In genomic region chr11:83963991-83964921, GRCm38 (mm10) we compare ENCODE assay signal across 8 mouse cellular contexts. TPM values are rescaled to one million over a fixed set of nuclear protein-coding genes. Genes with fewer than 3 reads are reported as not detected.
DNase-seq lines count a peak whose midpoint lies in the region; ATAC-seq and TF ChIP-seq lines count a peak whose summit lies in the region.

Gene Synrg (plus strand): TSS chr11:83964428.

- H3K79me2 ChIP-seq in heart, adult 2 months (replicated peaks; ENCODE audit: control insufficient read depth, insufficient read depth, low read length): no peaks in the 10 kb centered on the region

- no peak for TF ChIP-seq EP300 in heart, adult 2 months (IDR thresholded peaks at IDR 0.05; ENCODE audit: insufficient read depth, low read depth, low read length)

- peak within 1 kb of the TSS; percentile 16; the same call in 1 of the 2 replicates for H3K27ac ChIP-seq in embryonic facial prominence, embryonic 13.5 days
- peak within 1 kb of the TSS; percentile 81 for H3K27ac ChIP-seq in heart, adult 2 months
- H3K27ac ChIP-seq in limb, embryonic 13.5 days: no peak within 1 kb of the TSS
- peak within 1 kb of the TSS; percentile 93 for H3K27ac ChIP-seq in midbrain, embryonic 16.5 days (ENCODE audit: low read length)

- H3K27me3 ChIP-seq in embryonic facial prominence, embryonic 13.5 days: no peaks in the 10 kb centered on the region
- H3K27me3 ChIP-seq in heart, adult 2 months (ENCODE audit: control insufficient read depth, insufficient read depth, low read length): no peaks in the 10 kb centered on the region
- H3K27me3 ChIP-seq in limb, embryonic 13.5 days: no peaks in the 10 kb centered on the region
- no peaks in the 10 kb centered on the region for H3K27me3 ChIP-seq in midbrain, embryonic 16.5 days (ENCODE audit: control insufficient read depth, insufficient read depth, low read depth, low read length)

- peak; percentile 87 for ATAC-seq in embryonic facial prominence, embryonic 13.5 days (ENCODE audit: insufficient number of reproducible peaks, insufficient read depth, low FRiP score, low TSS enrichment, low read depth)
- peak; percentile 93 for ATAC-seq in limb, embryonic 13.5 days (ENCODE audit: low FRiP score, low read depth)
- peak; percentile 97 for ATAC-seq in midbrain, embryonic 16.5 days

- no peak for TF ChIP-seq CTCF in heart, adult 2 months (IDR thresholded peaks at IDR 0.05)

- DNase-seq in 3134 (ENCODE audit: extremely low read depth, insufficient read length, low spot score): peak; percentile 89
- DNase-seq in adrenal gland, postnatal 36 days: peak; percentile 95 to 99
- DNase-seq in heart, adult 2 months: peak; percentile 95
- DNase-seq in kidney, adult 8-10 months: peak; percentile 87 to 90
- DNase-seq in spleen, postnatal 10 days (ENCODE audit: low spot score in 2 of 2): peak; percentile 88 to 95

- intact Hi-C loops in heart, adult 2 months (cut with DNase I): loop anchor here (1.0 kb wide), 1 partner anchor 22 kb away; the partner anchor contains the start of gene Ddx52

- no peaks in the 10 kb centered on the region for H3K9me3 ChIP-seq in embryonic facial prominence, embryonic 13.5 days
- H3K9me3 ChIP-seq in limb, embryonic 13.5 days: no peaks in the 10 kb centered on the region
- H3K9me3 ChIP-seq in midbrain, embryonic 16.5 days (replicated peaks; ENCODE audit: control insufficient read depth, low read length, poor library complexity, severe bottlenecking): no peaks in the 10 kb centered on the region

- WGBS in embryonic facial prominence, embryonic 13.5 days: 2% methylated on average over 58 of the region's 76 CpGs
- WGBS in heart, adult 2 months: 2% methylated on average over 73 of the region's 76 CpGs
- 2% methylated on average over 52 of the region's 76 CpGs for WGBS in limb, embryonic 13.5 days
- WGBS in midbrain, embryonic 16.5 days: 2% methylated on average over 36 of the region's 76 CpGs

- peaks cover 11% of the 10 kb centered on the region; the same call in 1 of the 2 replicates for H3K4me1 ChIP-seq in embryonic facial prominence, embryonic 13.5 days
- peaks cover 2% of the 10 kb centered on the region for H3K4me1 ChIP-seq in heart, adult 2 months (ENCODE audit: control insufficient read depth, insufficient read depth, low read length)
- H3K4me1 ChIP-seq in limb, embryonic 13.5 days: no peaks in the 10 kb centered on the region
- H3K4me1 ChIP-seq in midbrain, embryonic 16.5 days (ENCODE audit: control insufficient read depth, insufficient read depth, low read length): peaks cover 24% of the 10 kb centered on the region

- peak; percentile 61 for TF ChIP-seq POLR2A in heart, adult 2 months (IDR thresholded peaks at IDR 0.05; ENCODE audit: insufficient read depth, low read depth, low read length)

- H3K4me3 ChIP-seq in embryonic facial prominence, embryonic 13.5 days: peak within 1 kb of the TSS; percentile 75
- peak within 1 kb of the TSS; percentile 86 for H3K4me3 ChIP-seq in heart, adult 2 months
- H3K4me3 ChIP-seq in limb, embryonic 13.5 days: peak within 1 kb of the TSS; percentile 71
- peak within 1 kb of the TSS; percentile 79 for H3K4me3 ChIP-seq in midbrain, embryonic 16.5 days (ENCODE audit: low read depth, low read length)

- H3K9ac ChIP-seq in embryonic facial prominence, embryonic 13.5 days: peak within 1 kb of the TSS; percentile 77
- peak within 1 kb of the TSS; percentile 93 for H3K9ac ChIP-seq in heart, adult 2 months (ENCODE audit: low read depth, low read length)
- H3K9ac ChIP-seq in limb, embryonic 13.5 days: peak within 1 kb of the TSS; percentile 71
- H3K9ac ChIP-seq in midbrain, embryonic 16.5 days (ENCODE audit: low read depth, low read length): peak within 1 kb of the TSS; percentile 97

- H3K4me2 ChIP-seq in embryonic facial prominence, embryonic 13.5 days: peak within 1 kb of the TSS; percentile 68
- peak within 1 kb of the TSS; percentile 69 for H3K4me2 ChIP-seq in limb, embryonic 13.5 days (replicated peaks)
- H3K4me2 ChIP-seq in midbrain, embryonic 16.5 days (ENCODE audit: low read length): peak within 1 kb of the TSS; percentile 63

- H3K36me3 ChIP-seq in embryonic facial prominence, embryonic 13.5 days: peaks cover 38% of the 10 kb centered on the region
- H3K36me3 ChIP-seq in heart, adult 2 months (ENCODE audit: control insufficient read depth, insufficient read depth, low read length): peaks cover 4% of the 10 kb centered on the region; the same call in 1 of the 2 replicates
- peaks cover 33% of the 10 kb centered on the region for H3K36me3 ChIP-seq in limb, embryonic 13.5 days
- peaks cover 17% of the 10 kb centered on the region for H3K36me3 ChIP-seq in midbrain, embryonic 16.5 days (ENCODE audit: control insufficient read depth, insufficient read depth, low read length)

RNA-seq across cellular contexts. Expression of gene Synrg, which starts in this region (rescaled TPM):
- 10 to 100 TPM; 48.4 to 49.2 TPM for total RNA-seq in adrenal gland, postnatal 36 days (2021)
- polyA plus RNA-seq in embryonic facial prominence, embryonic 13.5 days (2015; fragmentation: Nextera tagmentation; extraction: Ambion mirVana): 9.0 and 13.1 TPM in 2 replicates
- total RNA-seq in heart, adult 2 months (2021): 10 to 100 TPM; 23.7 to 28.1 TPM
- 12.2 and 18.0 TPM in 2 replicates for polyA plus RNA-seq in heart, adult 2 months (2012; rRNA removed)
- polyA plus RNA-seq in limb, embryonic 13.5 days (2015; fragmentation: Nextera tagmentation; extraction: Ambion mirVana): 7.9 and 8.8 TPM in 2 replicates
- 26.4 and 31.4 TPM in 2 replicates for polyA plus RNA-seq in midbrain, embryonic 16.5 days (2015; fragmentation: Nextera tagmentation; extraction: Ambion mirVana)
